Mouse (Mus musculus) left cerebral cortex, postnatal 25 days (tissue): Measurements from ENCODE around the gene Wdr18. TPM values are rescaled to one million over a fixed set of nuclear protein-coding genes. Genes with fewer than 3 reads are reported as not detected.
"Not testable (repeated sequence)": the region's sequence is repeated elsewhere in the genome, so short reads cannot be mapped to it uniquely, and the experiment has no call there.

ENCODE experiments used
- DNase-seq, 2 experiments: peaks; one replicate each; pipeline ENCODE4 v3.0.0; 2022; ENCODE audit warnings: low spot score in 2 of 2, mixed read lengths in 1 of 2
- intact Hi-C: fragments of 180-260 bp; cut with DNase I; formaldehyde crosslinking; loops from one replicate; pipeline ENCODE4 v1.15.1; 2025
- total RNA-seq, 2 experiments: library from RNA; stranded (reverse); gene quantifications; 2 replicates each; pipeline ENCODE4 v1.2.3; 2021

Gene Wdr18
- total RNA-seq, 2 experiments from 2014 or later, result 41.1 to 49.9 TPM

DNA sequence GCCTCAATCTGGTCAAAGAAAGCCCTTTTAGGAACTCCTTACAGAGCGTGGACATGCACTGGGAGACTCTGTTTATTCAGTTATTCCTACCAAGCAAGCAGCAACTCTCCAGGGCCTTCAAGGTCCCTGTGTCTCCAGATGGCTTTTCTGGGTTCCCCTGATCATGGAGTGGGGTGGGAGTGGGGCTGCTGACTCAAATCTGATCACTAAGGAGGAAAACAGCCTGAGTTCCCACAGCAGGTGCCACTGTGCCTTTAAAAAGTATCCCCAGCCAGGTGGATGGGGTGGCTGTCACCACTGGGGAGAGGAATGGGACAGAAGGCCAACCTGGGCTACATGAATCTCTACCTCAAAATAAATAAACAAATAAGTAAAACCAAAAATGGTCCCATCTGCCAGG, 17.0 kb upstream of the Wdr18 start:
- intact Hi-C loops, result no loop called here
- no peak for DNase-seq

DNA sequence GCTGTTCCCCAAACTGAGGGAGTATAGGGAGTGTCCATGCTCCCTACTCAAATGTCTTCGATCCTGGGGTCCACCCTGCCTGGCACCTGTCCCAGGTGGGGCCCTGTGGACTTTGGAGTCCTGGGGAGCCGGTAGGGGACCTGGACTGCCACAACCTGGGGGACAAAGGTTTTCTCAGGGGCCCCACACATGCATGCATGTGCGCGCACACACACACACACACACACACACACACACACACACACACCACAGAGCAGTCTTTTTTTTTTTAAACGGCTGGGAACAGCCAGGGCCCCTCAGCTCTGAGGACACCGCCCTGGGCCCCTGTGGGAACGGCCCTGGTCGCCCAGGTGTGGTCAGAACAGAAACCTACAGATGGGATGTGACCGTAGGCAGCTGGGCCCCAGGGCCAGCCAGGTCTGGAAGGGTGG, 16.5 kb upstream of the Wdr18 start:
- intact Hi-C loops, result no loop called here
- DNase-seq, result no peak

- intact Hi-C loops, result no loop called here
- DNase-seq, result no peak
Measured at GRCm38 (mm10) chr10:79945507-79946234, 14.3 kb upstream of the Wdr18 start.

GRCm38 (mm10) chr10:79946752-79947322, 13.1 kb upstream of the Wdr18 start:
- DNase-seq, result no peak
- intact Hi-C loops, result no loop called here

- intact Hi-C loops, result no loop called here
- no peak for DNase-seq
Measured at GRCm38 (mm10) chr10:79947502-79947901, 12.4 kb upstream of the Wdr18 start.

DNA sequence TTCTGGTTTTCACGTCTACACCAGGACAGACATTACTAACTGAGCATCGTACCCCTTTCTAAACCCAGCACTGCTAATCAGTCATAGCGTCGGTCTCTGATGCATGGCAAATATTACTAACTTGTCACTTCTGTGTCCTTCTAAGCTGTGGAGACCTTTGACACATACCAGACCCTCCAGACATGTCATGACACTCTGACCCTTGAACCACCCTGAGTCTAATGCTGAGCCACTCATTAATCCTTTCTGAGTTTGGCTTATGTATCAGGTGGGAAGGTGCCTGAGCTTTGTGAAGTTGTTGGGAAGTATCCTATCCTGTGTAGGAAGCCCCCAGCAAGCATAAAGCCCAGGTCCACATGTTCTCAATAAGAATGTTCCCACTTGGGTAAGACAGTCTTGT, 10.1 kb upstream of the Wdr18 start:
- DNase-seq, result no peak
- intact Hi-C loops, result no loop called here

DNA sequence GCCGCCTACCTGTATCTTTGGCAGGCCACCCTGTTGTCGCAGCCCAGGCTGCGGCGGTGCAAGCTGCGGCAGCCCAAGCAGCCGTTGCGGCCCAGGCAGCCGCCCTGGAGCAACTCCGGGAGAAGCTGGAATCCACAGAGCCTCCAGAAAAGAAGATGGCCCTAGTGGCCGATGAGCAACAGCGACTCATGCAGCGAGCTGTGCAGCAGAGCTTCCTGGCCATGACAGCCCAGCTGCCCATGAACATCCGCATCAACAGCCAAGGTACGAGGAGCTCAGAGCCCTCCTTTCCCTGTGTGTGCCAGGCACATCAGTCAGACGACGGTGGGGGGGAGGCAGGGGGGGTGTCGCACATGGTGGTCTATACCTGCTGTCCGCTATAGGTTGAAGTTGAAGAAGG, 9.3 kb upstream of the Wdr18 start:
- DNase-seq, result no peak
- intact Hi-C loops, result no loop called here

GRCm38 (mm10) chr10:79953946-79954345, 6.0 kb upstream of the Wdr18 start:
- intact Hi-C loops, result loop anchor here (2.0 kb wide), 1 partner anchor 119 kb away; no protein-coding TSS in a partner anchor
- DNase-seq, result peak in 1 of 2 experiments; percentile 36

DNA sequence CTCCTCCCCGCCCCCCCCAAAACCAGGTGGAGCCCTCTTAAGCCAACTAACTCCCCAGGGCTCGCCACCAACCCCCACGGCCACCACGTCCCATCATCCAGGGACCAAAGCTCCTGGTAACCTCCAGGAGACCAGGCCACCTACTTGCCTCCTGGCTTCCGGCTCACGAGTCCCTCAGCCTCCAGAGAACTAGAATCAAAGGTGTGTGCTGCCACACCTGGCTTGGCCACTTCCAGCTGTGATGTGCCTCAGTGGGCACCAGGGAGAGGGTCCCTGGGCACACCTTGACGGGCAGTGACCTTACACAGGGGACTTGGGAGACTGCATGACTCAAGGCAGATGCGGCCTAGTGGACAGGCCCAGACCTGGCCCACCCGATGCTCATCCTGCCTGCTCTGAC, 4.3 kb upstream of the Wdr18 start:
- no peak for DNase-seq
- intact Hi-C loops, result loop anchor here (2.0 to 5.0 kb wide), 2 partner anchors 63 to 121 kb away; partner anchors contain the start of gene Cfd

DNA sequence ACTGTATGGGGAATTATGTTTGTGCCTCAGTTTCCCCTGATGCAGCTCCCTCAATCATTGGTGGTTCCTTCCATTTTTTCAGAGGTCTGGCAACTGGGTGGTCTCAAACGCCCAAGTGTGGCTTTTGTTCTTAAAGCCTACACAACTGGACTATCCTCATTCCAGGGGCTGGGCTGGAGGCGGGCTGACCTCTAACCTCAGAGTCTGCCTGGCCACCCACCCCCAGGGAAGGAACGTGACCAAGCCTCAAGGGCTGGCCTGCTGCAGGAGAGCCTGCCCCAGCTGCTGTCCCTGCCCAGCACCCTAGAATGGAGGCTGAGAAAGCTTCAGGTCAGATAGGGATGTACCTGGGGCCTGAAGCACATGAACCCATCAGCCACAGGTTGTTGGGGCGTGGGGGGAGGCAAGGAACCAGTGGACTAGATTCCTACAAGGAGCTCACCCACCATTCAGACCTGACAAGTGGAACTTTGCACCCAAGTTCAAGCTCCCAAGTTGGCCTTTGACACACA, 3.3 kb upstream of the Wdr18 start:
- intact Hi-C loops, result loop anchor here (5.0 kb wide), 1 partner anchor 64 kb away; the partner anchor contains the start of gene Cfd
- DNase-seq, result no peak

- DNase-seq, result peak; percentile 57 to 75
- intact Hi-C loops, result loop anchor here (1.0 to 5.0 kb wide), 2 partner anchors 33 to 66 kb away; partner anchors contain the start of gene Cfd
Measured at GRCm38 (mm10) chr10:79958140-79958816, 1.7 kb upstream of the Wdr18 start.

DNA sequence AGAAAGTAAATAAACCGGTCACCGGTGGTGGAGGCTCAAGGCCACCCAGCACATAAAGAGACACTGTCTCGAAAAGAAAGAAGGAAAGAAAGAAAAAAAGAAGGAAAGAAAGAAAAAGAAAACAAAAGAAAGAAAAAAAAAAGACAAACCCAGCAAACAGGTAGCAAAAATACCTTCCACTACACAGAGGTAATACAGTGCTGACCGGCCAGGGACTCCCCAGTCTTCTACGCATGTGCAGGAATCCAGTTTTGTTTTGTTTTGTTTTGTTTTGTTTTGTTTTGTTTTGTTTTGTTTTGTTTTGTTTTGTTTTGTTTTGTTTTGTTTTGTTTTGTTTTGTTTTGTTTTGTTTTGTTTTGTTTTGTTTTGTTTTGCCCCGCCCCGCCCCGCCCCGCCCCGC, 540 bp upstream of the Wdr18 start:
- DNase-seq, result not testable (repeated sequence)
- intact Hi-C loops, result loop anchor here (5.0 kb wide), 1 partner anchor 67 kb away; the partner anchor contains the start of gene Cfd

- intact Hi-C loops, result loop anchor here (2.0 kb wide), 1 partner anchor 22 kb away; no protein-coding TSS in a partner anchor
- DNase-seq, result no peak
Measured at GRCm38 (mm10) chr10:79960671-79961294, 831 bp downstream of the Wdr18 start.

DNA sequence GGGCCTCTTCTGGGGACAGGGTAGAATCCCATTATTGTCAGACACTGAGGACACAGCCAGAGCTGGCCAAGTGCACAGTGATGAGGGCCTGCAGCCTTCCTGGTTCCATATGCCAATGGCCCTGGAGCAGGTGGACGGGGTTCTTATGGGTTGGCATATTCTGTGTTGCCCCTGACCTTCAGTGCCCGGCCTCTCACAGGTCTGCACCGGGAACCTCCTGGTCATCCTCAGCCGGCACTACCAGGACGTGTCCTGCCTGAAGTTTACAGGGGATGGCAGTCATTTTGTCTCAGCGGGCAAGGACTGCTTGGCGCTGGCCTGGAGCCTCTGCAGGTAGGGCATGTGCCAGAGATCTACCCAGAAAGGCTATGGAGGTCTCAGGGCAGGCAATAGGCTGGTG, 4.8 kb downstream of the Wdr18 start:
- no peak for DNase-seq
- intact Hi-C loops, result no loop called here

DNA sequence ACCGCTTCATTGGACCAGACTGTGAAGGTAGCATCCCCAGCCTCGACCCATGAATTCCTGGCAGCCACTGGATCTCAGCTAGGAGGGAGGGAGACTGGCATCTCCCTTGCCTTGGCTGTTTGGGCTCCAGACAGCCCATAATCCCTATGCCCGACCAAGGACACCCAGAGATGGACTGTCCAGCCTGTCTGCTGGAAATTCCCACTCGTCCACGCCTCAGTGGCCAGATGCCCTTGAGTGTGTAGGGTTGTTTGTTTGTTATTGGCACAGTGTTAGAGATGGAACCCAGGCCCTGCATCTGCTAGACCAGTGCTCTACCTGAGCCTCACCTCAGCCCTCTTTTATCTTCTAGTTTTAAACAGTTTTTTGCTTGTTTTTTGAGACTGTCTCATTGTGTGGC, 5.4 kb downstream of the Wdr18 start:
- intact Hi-C loops, result no loop called here
- DNase-seq, result no peak

DNA sequence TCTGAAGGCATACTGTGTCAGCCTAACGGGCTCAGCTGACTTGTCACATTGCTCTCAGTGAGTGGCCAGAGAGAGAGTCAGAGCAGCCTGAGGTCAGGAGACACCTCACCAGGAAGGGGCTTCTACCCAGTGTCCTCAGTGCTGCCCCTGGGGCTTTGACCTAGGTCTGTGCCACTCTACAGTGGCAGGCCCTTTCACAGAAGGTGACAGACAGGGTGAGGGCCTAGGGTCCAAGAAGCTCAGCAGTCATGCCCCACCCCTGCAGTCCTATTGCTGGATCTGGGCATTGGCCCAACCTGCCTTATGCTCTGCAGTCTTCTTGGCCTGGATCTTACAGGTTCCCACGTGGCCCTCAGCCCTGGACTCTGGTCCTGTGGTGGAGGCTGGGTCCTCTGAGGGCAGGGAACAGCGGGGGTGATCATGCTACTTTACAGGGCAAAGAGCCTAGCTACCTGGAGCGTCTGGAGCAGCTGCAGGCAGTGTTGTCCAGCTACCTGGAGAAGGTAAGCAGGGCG, 7.0 kb downstream of the Wdr18 start:
- intact Hi-C loops, result loop anchor here (2.0 kb wide), 1 partner anchor 14 kb away; no protein-coding TSS in a partner anchor
- DNase-seq, result no peak

- intact Hi-C loops, result no loop called here
- no peak for DNase-seq
Measured at GRCm38 (mm10) chr10:79968181-79968580, 8.2 kb downstream of the Wdr18 start.

DNA sequence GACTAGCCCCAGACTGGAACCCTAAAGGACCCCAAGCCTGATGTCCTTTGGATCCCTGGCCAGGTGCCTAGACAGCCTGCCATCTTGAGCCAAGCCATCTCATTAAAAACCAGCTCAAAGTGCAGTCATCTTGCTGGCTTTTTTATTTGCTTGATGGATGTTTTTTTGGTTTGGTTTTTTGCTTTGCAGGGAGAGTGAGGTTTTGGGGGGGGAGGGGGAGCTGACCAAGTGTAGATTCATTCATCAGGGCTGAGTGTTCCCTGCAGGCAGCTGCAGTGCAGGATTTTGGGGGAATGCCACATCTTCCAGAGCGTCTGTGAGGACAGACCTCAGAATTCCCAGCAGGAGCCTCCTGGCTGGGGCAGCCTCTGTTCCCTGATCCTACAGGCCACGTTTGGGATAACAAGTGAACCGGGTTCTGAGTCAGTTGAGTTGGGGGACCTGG, 9.2 kb downstream of the Wdr18 start:
- intact Hi-C loops, result no loop called here
- no peak for DNase-seq

GRCm38 (mm10) chr10:79970415-79971182, 10.6 kb downstream of the Wdr18 start, which contains the start of gene Grin3b:
Grin3b (plus strand) TSS chr10:79970715.
- intact Hi-C loops, result no loop called here
- no peak for DNase-seq
